In the genomic region with DNA sequence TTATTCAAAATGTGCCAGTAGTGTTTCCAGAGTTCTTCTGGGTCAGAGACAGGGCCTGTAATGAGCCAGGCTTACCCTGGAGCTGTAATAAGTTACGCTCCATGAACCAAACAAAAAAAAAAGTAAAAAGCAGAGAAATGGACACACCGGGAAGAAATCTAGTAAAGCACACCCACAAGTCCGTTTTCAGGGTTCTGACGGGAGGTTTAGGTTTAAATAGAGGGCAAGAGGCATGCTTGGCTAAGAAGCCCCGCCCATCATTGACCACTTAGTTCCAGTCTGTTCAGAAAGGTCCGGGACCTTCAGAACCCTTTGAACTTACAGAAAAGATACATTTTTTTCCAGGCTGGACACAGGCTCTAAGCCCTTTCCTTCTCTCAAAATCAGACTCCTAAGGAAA, we compare ENCODE assay signal across 7 mouse cellular contexts. TPM values are rescaled to one million over a fixed set of nuclear protein-coding genes. Genes with fewer than 3 reads are reported as not detected.
DNase-seq lines count a peak whose midpoint lies in the region; ATAC-seq and TF ChIP-seq lines count a peak whose summit lies in the region.

No protein-coding gene starts in this region.

- peaks cover 7% of the 10 kb centered on the region for H3K4me1 ChIP-seq in lung, adult 2 months (ENCODE audit: control insufficient read depth, insufficient read depth, low read length)
- H3K4me1 ChIP-seq in embryonic facial prominence, embryonic 15.5 days = peaks cover 31% of the 10 kb centered on the region
- peaks cover 4% of the 10 kb centered on the region; the same call in 1 of the 2 replicates for H3K4me1 ChIP-seq in intestine, postnatal 0 days (replicated peaks; ENCODE audit: control insufficient read depth, insufficient read depth, low read length)
- H3K4me1 ChIP-seq in neural tube, embryonic 14.5 days (ENCODE audit: control insufficient read depth, insufficient read depth, low read length) = peaks cover 19% of the 10 kb centered on the region

- no peak overlapping the region for H3K9ac ChIP-seq in embryonic facial prominence, embryonic 15.5 days
- H3K9ac ChIP-seq in intestine, postnatal 0 days (ENCODE audit: low read depth, low read length) = no peak overlapping the region
- peak overlapping the region; percentile 95; the same call in 1 of the 2 replicates for H3K9ac ChIP-seq in neural tube, embryonic 14.5 days (replicated peaks; ENCODE audit: low read depth, low read length)

- 37% methylated on average over 6 of the region's 6 CpGs for WGBS in lung, adult 2 months
- WGBS in embryonic facial prominence, embryonic 15.5 days = 33% methylated on average over 6 of the region's 6 CpGs
- 33% methylated on average over 6 of the region's 6 CpGs for WGBS in intestine, postnatal 0 days
- whole genome bisulfite sequencing in neural tube, embryonic 14.5 days = 36% methylated on average over 6 of the region's 6 CpGs

- H3K9me3 ChIP-seq in embryonic facial prominence, embryonic 15.5 days (replicated peaks) = no peaks in the 10 kb centered on the region
- H3K9me3 ChIP-seq in intestine, postnatal 0 days (ENCODE audit: control insufficient read depth) = no peaks in the 10 kb centered on the region
- H3K9me3 ChIP-seq in neural tube, embryonic 14.5 days (ENCODE audit: control insufficient read depth, low read length) = no peaks in the 10 kb centered on the region

- TF ChIP-seq POLR2A in lung, adult 2 months (IDR thresholded peaks at IDR 0.05; ENCODE audit: borderline replicate concordance, extremely low read depth, low read depth, low read length) = no peak

- H3K27me3 ChIP-seq in embryonic facial prominence, embryonic 15.5 days = no peaks in the 10 kb centered on the region
- no peaks in the 10 kb centered on the region for H3K27me3 ChIP-seq in intestine, postnatal 0 days (replicated peaks; ENCODE audit: control insufficient read depth, insufficient read depth, low read length)
- H3K27me3 ChIP-seq in neural tube, embryonic 14.5 days (ENCODE audit: control insufficient read depth, insufficient read depth, low read length) = peaks cover 4% of the 10 kb centered on the region; the same call in 1 of the 2 replicates

- peak overlapping the region; percentile 80 for H3K4me2 ChIP-seq in embryonic facial prominence, embryonic 15.5 days (replicated peaks)
- H3K4me2 ChIP-seq in intestine, postnatal 0 days (replicated peaks; ENCODE audit: low read depth) = peak overlapping the region; percentile 90
- H3K4me2 ChIP-seq in neural tube, embryonic 14.5 days (ENCODE audit: low read depth, low read length) = peak overlapping the region; percentile 63

- ATAC-seq in embryonic facial prominence, embryonic 15.5 days (ENCODE audit: insufficient number of reproducible peaks, low FRiP score, low TSS enrichment, low read depth) = no peak
- ATAC-seq in intestine, postnatal 0 days = no peak
- no peak for ATAC-seq in neural tube, embryonic 14.5 days (ENCODE audit: low read depth)

- DNase-seq in lung, adult 2 months = no peak
- no peak for DNase-seq in lung, adult 18-20 months
- no peak for DNase-seq in spleen, postnatal 4 days (ENCODE audit: low spot score in 2 of 2)
- no peak for DNase-seq in thymus, postnatal 36 days

- no peak for TF ChIP-seq CTCF in lung, adult 2 months (IDR thresholded peaks at IDR 0.05; ENCODE audit: insufficient read depth, low read length)
- TF ChIP-seq CTCF in intestine, postnatal 0 days (IDR thresholded peaks at IDR 0.05; ENCODE audit: low read depth) = no peak

- peak overlapping the region; percentile 29 for H3K4me3 ChIP-seq in lung, adult 2 months (replicated peaks; ENCODE audit: extremely low read depth, low read depth, low read length)
- peak overlapping the region; percentile 91 for H3K4me3 ChIP-seq in embryonic facial prominence, embryonic 15.5 days (replicated peaks)
- peak overlapping the region; percentile 61; the same call in 1 of the 2 replicates for H3K4me3 ChIP-seq in intestine, postnatal 0 days (ENCODE audit: low read depth, low read length)
- H3K4me3 ChIP-seq in neural tube, embryonic 14.5 days (ENCODE audit: low read depth, low read length) = peak overlapping the region; percentile 90

- no peaks in the 10 kb centered on the region for H3K36me3 ChIP-seq in embryonic facial prominence, embryonic 15.5 days
- H3K36me3 ChIP-seq in intestine, postnatal 0 days (ENCODE audit: control insufficient read depth, insufficient read depth) = no peaks in the 10 kb centered on the region
- H3K36me3 ChIP-seq in neural tube, embryonic 14.5 days (ENCODE audit: control insufficient read depth, insufficient read depth, low read length) = no peaks in the 10 kb centered on the region

- H3K27ac ChIP-seq in embryonic facial prominence, embryonic 15.5 days (replicated peaks) = no peak overlapping the region
- H3K27ac ChIP-seq in intestine, postnatal 0 days (ENCODE audit: low read depth, low read length) = peak overlapping the region; percentile 87; the same call in 1 of the 2 replicates
- H3K27ac ChIP-seq in neural tube, embryonic 14.5 days (ENCODE audit: low read depth, low read length) = peak overlapping the region; percentile 93; the same call in 1 of the 2 replicates

RNA-seq across cellular contexts. Expression of gene Gde1, which starts 0.5 kb away (rescaled TPM):
- polyA plus RNA-seq in lung, adult 2 months (2012; rRNA removed) = 307 and 574 TPM in 2 replicates
- 82.5 and 87.9 TPM in 2 replicates for polyA plus RNA-seq in embryonic facial prominence, embryonic 15.5 days (2015; fragmentation: Nextera tagmentation; extraction: Ambion mirVana)
- polyA plus RNA-seq in intestine, postnatal 0 days (2015; fragmentation: Nextera tagmentation; extraction: Ambion mirVana) = 120 and 136 TPM in 2 replicates
- 248 and 255 TPM in 2 replicates for polyA plus RNA-seq in neural tube, embryonic 14.5 days (2014; fragmentation: Nextera tagmentation; extraction: Ambion mirVana)

RNA-seq across cellular contexts. Expression of gene Ccp110, which starts 6.3 kb away (rescaled TPM):
- 4.9 and 6.8 TPM in 2 replicates for polyA plus RNA-seq in lung, adult 2 months (2012; rRNA removed)
- 21.7 and 26.3 TPM in 2 replicates for polyA plus RNA-seq in embryonic facial prominence, embryonic 15.5 days (2015; fragmentation: Nextera tagmentation; extraction: Ambion mirVana)
- polyA plus RNA-seq in intestine, postnatal 0 days (2015; fragmentation: Nextera tagmentation; extraction: Ambion mirVana) = 2.8 and 3.1 TPM in 2 replicates
- 19.6 and 20.9 TPM in 2 replicates for polyA plus RNA-seq in neural tube, embryonic 14.5 days (2014; fragmentation: Nextera tagmentation; extraction: Ambion mirVana)

RNA-seq across cellular contexts. Expression of gene Vps35l, which starts 34.0 kb away (rescaled TPM):
- 40.1 and 41.7 TPM in 2 replicates for polyA plus RNA-seq in lung, adult 2 months (2012; rRNA removed)
- polyA plus RNA-seq in embryonic facial prominence, embryonic 15.5 days (2015; fragmentation: Nextera tagmentation; extraction: Ambion mirVana) = 63.0 and 67.6 TPM in 2 replicates
- 55.3 and 57.8 TPM in 2 replicates for polyA plus RNA-seq in intestine, postnatal 0 days (2015; fragmentation: Nextera tagmentation; extraction: Ambion mirVana)
- polyA plus RNA-seq in neural tube, embryonic 14.5 days (2014; fragmentation: Nextera tagmentation; extraction: Ambion mirVana) = 88.8 and 107 TPM in 2 replicates

Comparison
In these comparisons a context has a peak if more than half of its experiments do, and no peak if none do; other contexts are left out.
1. H3K4me3 ChIP-seq: peak in every context shown above with its lines; median percentile 91 in embryonic facial prominence, embryonic 15.5 days; 90 in neural tube, embryonic 14.5 days; 61 in intestine, postnatal 0 days; 29 in lung, adult 2 months.